Mouse (Mus musculus) kidney, postnatal 10 days (tissue): ENCODE data around the gene Icam5.
"Not testable (repeated sequence)": the region's sequence is repeated elsewhere in the genome, so short reads cannot be mapped to it uniquely, and the experiment has no call there.

Experiments
- DNase-seq: peaks from one replicate; pipeline ENCODE4 v3.0.0; 2021; ENCODE audit warnings: mixed read lengths

Gene Icam5

GRCm38 (mm10) chr9:21036161-21036560 is 4.3 kb downstream of the Icam5 start:
- DNase-seq, result no peak

GRCm38 (mm10) chr9:21036666-21037065 is 4.8 kb downstream of the Icam5 start:
- no peak for DNase-seq

- peak; percentile 74 for DNase-seq
Measured at GRCm38 (mm10) chr9:21037481-21037891, 5.6 kb downstream of the Icam5 start.

GRCm38 (mm10) chr9:21039779-21040178 is 7.9 kb downstream of the Icam5 start:
- no peak for DNase-seq

GRCm38 (mm10) chr9:21041308-21041707 is 9.4 kb downstream of the Icam5 start:
- DNase-seq, result no peak

GRCm38 (mm10) chr9:21043563-21043962 is 11.7 kb downstream of the Icam5 start:
- no peak for DNase-seq

GRCm38 (mm10) chr9:21044785-21045184 is 12.9 kb downstream of the Icam5 start:
- not testable (repeated sequence) for DNase-seq

GRCm38 (mm10) chr9:21045235-21045634 is 13.4 kb downstream of the Icam5 start:
- DNase-seq, result no peak

GRCm38 (mm10) chr9:21051578-21051977 is 19.7 kb downstream of the Icam5 start:
- no peak for DNase-seq

- no peak for DNase-seq
Measured at GRCm38 (mm10) chr9:21062928-21063327, 31.1 kb downstream of the Icam5 start.

- DNase-seq, result no peak
Measured at GRCm38 (mm10) chr9:21067006-21067684, 35.3 kb downstream of the Icam5 start, which contains the start of gene Zglp1. Gene Zglp1, minus strand, starts transcription at chr9:21067093.

GRCm38 (mm10) chr9:21072641-21073040 is 40.8 kb downstream of the Icam5 start:
- DNase-seq, result no peak

- DNase-seq, result peak; percentile 94
Measured at GRCm38 (mm10) chr9:21073044-21073840, 41.4 kb downstream of the Icam5 start, which contains the start of the genes Gm49373 and Fdx1l. Gene Gm49373, minus strand, starts transcription at chr9:21073096. Gene Fdx1l, minus strand, starts transcription at chr9:21073614.

GRCm38 (mm10) chr9:21074173-21074572 is 42.3 kb downstream of the Icam5 start:
- no peak for DNase-seq

GRCm38 (mm10) chr9:21075625-21076024 is 43.8 kb downstream of the Icam5 start:
- no peak for DNase-seq

GRCm38 (mm10) chr9:21081127-21081526 is 49.3 kb downstream of the Icam5 start:
- DNase-seq, result no peak

GRCm38 (mm10) chr9:21083324-21083723 is 51.5 kb downstream of the Icam5 start:
- DNase-seq, result no peak
